Comparison of ENCODE assay signal across 21 mouse cellular contexts in the genomic region with DNA sequence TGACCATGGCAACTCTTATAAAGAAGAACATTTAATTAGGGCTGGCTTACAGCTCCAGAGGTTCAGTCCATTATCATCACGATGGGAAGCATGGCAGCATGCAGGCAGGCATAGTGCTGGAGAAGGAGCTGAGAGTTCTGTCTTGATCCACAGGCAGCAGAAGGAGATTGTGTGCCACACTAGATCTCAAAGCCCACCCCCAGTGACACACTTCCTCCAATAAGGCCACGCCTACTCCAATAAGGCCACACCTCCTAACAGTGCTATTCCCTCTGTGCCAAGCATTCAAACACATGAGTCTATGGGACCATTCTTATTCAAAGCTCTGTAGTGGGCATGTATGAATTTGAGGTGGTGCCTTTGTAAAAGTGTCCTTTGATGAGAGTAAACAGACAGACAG.
"Had no signal": no experiment of that assay in that cellular context is flagged by ENCODE, and none has a peak within 500 bp of the region (broad histone marks: within the 10 kb centered on the region; RNA-seq: fewer than 3 reads in every experiment).

No protein-coding gene starts in this region.

- H3K27me3 ChIP-seq: limb, embryonic 12.5 days; limb, embryonic 15.5 days; midbrain, embryonic 13.5 days; neural tube, embryonic 12.5 days; stomach, embryonic 15.5 days had no signal

- ATAC-seq: liver, postnatal 0 days; lung, postnatal 0 days; midbrain, embryonic 13.5 days had no signal

- H3K4me2 ChIP-seq: limb, embryonic 12.5 days; limb, embryonic 15.5 days; liver, embryonic 11.5 days; lung, embryonic 14.5 days; midbrain, embryonic 13.5 days; neural tube, embryonic 12.5 days; stomach, embryonic 15.5 days had no signal

- H3K9ac ChIP-seq: limb, embryonic 12.5 days; limb, embryonic 15.5 days; liver, embryonic 14.5 days; liver, postnatal 0 days; lung, embryonic 14.5 days; midbrain, embryonic 13.5 days; neural tube, embryonic 12.5 days; stomach, embryonic 15.5 days had no signal

- DNase-seq: kidney, adult 18-20 months; kidney, adult 9 months; kidney, postnatal 14 days; kidney, postnatal 4 days; left cerebral cortex, postnatal 4 days; liver, postnatal 0 days; lung, embryonic 14.5 days; right cerebral cortex, adult 18-20 months; right cerebral cortex, postnatal 14 days; right cerebral cortex, postnatal 4 days; thymus, postnatal 14 days; thymus, postnatal 4 days had no signal

- H3K27ac ChIP-seq: limb, embryonic 12.5 days; limb, embryonic 15.5 days; liver, embryonic 14.5 days; macrophage; midbrain, embryonic 13.5 days; neural tube, embryonic 12.5 days; stomach, embryonic 15.5 days had no signal

- H3K9me3 ChIP-seq: limb, embryonic 12.5 days; limb, embryonic 15.5 days; midbrain, embryonic 13.5 days; neural tube, embryonic 12.5 days; stomach, embryonic 15.5 days had no signal

- H3K4me3 ChIP-seq: limb, embryonic 12.5 days; limb, embryonic 15.5 days; midbrain, embryonic 13.5 days; neural tube, embryonic 12.5 days; stomach, embryonic 15.5 days had no signal

- H3K4me1 ChIP-seq: limb, embryonic 12.5 days; limb, embryonic 15.5 days; midbrain, embryonic 13.5 days; neural tube, embryonic 12.5 days; stomach, embryonic 15.5 days had no signal

- H3K36me3 ChIP-seq: limb, embryonic 12.5 days; limb, embryonic 15.5 days; midbrain, embryonic 13.5 days; neural tube, embryonic 12.5 days; stomach, embryonic 15.5 days had no signal
